Mouse (Mus musculus) embryonic facial prominence, embryonic 10.5 days (tissue): ENCODE data around the gene 9430015G10Rik. TPM values are rescaled to one million over a fixed set of nuclear protein-coding genes. Genes with fewer than 3 reads are reported as not detected.

ENCODE experiments used
- DNase-seq: peaks from one replicate; pipeline ENCODE4 v3.0.0-alpha.2; 2017; ENCODE audit warnings: low spot score
- H3K27ac ChIP-seq: fragments of 300-500 bp; sonication (generic); replicated peaks from 2 replicates; pipeline ENCODE4 v1.5.1; 2016; ENCODE audit warnings: mild to moderate bottlenecking
- H3K27me3 ChIP-seq: fragments of 300-500 bp; sonication (generic); replicated peaks from 2 replicates; pipeline ENCODE4 v1.6.1; 2016; ENCODE audit warnings: low read depth, mild to moderate bottlenecking; ENCODE audit not compliant: poor library complexity, severe bottlenecking
- H3K36me3 ChIP-seq: fragments of 300-500 bp; sonication (generic); replicated peaks from 2 replicates; pipeline ENCODE4 v1.6.1; 2016; ENCODE audit warnings: mild to moderate bottlenecking, moderate library complexity
- H3K4me1 ChIP-seq: fragments of 300-500 bp; sonication (generic); 2 replicates; pipeline ENCODE4 v1.6.1; 2016
- H3K4me3 ChIP-seq: fragments of 300-500 bp; sonication (generic); 2 replicates; pipeline ENCODE4 v1.5.1; 2016; ENCODE audit warnings: mild to moderate bottlenecking, moderate library complexity
- H3K9me3 ChIP-seq: fragments of 300-500 bp; sonication (generic); 2 replicates; pipeline ENCODE4 v1.6.1; 2016; ENCODE audit warnings: mild to moderate bottlenecking
- WGBS: fragments of 180-500 bp; shearing (Covaris S2); methylation state at CpG from one replicate; pipeline ENCODE4 v1.1.7; 2016; 5-methylcytosine and 5-hydroxymethylcytosine counted together
- polyA plus RNA-seq: library from polyadenylated mRNA; unstranded; fragments of >200 nt; fragmentation: Nextera tagmentation; extraction: Ambion mirVana; gene quantifications from 2 replicates; pipeline ENCODE4 v1.2.1, GENCODE M21; 2016

9430015G10Rik gene
- polyA plus RNA-seq, 1 experiment from 2014 or later, result 73.9 TPM

DNA sequence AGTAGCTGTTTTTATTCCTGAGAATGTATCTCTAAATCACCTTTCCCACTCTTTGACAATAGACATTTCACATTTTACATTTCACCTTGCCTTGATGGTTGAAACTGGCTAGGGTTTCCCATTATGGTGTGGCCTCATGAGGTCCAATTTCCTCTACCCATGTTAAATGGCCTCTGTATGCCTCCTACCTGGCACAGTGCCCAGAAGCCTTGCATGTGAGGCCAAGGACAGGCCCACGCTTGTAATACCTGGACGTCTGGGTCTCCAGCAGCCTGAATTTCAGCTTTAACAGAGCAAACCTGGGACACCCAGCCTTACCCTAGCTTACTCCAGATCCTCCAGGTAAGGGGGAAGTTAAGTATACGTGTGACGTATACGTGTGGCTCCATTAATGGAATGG is 26.4 kb upstream of the 9430015G10Rik start:
- WGBS, result 83% methylated on average over 5 of the region's 5 CpGs
- H3K9me3 ChIP-seq, result no peaks in the 10 kb centered on the region
- H3K27me3 ChIP-seq, result peaks cover 5% of the 10 kb centered on the region
- H3K27ac ChIP-seq, result no peak overlapping the region
- H3K4me1 ChIP-seq, result peaks cover 13% of the 10 kb centered on the region
- DNase-seq, result no peak
- no peaks in the 10 kb centered on the region for H3K36me3 ChIP-seq
- no peak overlapping the region for H3K4me3 ChIP-seq

DNA sequence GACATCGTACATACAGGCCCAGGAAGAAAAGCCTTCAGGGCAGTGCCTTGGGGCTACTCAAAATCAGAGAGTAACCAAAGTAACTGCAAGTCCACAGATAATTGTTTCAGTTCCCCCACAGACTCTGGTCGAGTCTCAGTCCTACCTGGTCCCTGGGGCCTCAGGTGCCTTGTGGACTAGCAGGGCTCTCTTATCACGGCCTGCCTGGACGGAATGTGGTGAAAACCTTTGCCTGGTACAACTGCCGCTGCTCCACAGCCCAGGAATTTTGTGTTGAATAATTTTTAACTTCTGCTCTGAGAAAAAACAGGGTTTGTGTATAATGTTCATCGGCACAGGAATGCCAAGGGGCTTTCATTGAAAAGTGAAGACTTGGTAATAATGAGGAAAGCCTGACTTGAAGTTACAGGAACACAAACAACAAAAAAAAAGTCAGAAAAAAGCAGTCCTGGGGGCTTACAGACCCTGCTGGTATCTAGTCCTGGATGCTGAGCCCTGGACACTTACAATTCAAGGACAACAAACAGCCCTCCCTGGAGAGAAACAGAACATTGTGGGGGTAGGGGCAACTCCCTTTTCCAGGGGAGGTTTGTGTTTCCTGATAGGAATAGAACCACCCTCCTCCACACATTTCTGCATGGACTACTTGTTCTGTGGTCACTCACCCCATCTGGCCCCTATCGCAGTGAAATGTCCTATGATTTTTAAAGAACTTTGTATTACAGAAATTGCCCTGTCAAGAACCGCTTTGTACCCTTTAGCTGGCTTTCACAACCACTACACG is 25.5 kb upstream of the 9430015G10Rik start:
- Histone ChIP-seq H3K27me3 (no peaks in the 10 kb centered on the region), H3K27ac (no peak overlapping the region; the same call in 1 of the 2 replicates), H3K4me1 (peaks cover 12% of the 10 kb centered on the region), H3K36me3 (no peaks in the 10 kb centered on the region), H3K9me3 (no peaks in the 10 kb centered on the region), H3K4me3 (no peak overlapping the region)
- WGBS, result 85% methylated on average over 9 of the region's 9 CpGs
- DNase-seq, result no peak

DNA sequence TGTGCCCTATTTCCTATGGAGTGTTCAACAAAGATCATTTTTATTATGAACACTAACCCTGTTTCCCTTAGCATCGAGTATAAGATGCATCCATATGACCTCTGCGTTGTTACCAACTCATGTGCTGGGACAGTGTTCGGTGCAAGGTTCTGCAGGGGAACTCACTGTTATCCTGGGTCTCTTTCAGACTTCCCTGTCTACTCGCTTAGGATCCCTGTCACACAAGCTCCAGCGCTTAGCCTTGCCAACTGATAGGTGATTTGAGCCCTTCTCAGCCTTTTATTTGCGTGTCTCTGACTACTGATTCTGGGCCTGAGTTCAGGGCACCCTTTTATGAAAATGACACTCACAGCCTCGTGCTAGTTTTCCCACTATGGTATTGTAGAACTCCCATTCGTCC is 24.5 kb upstream of the 9430015G10Rik start:
- H3K27ac ChIP-seq, result no peak overlapping the region
- no peaks in the 10 kb centered on the region for H3K9me3 ChIP-seq
- H3K36me3 ChIP-seq, result no peaks in the 10 kb centered on the region
- no peak overlapping the region for H3K4me3 ChIP-seq
- no peaks in the 10 kb centered on the region for H3K27me3 ChIP-seq
- H3K4me1 ChIP-seq, result peaks cover 12% of the 10 kb centered on the region
- no peak for DNase-seq
- WGBS, result 88% methylated on average over 8 of the region's 8 CpGs

DNA sequence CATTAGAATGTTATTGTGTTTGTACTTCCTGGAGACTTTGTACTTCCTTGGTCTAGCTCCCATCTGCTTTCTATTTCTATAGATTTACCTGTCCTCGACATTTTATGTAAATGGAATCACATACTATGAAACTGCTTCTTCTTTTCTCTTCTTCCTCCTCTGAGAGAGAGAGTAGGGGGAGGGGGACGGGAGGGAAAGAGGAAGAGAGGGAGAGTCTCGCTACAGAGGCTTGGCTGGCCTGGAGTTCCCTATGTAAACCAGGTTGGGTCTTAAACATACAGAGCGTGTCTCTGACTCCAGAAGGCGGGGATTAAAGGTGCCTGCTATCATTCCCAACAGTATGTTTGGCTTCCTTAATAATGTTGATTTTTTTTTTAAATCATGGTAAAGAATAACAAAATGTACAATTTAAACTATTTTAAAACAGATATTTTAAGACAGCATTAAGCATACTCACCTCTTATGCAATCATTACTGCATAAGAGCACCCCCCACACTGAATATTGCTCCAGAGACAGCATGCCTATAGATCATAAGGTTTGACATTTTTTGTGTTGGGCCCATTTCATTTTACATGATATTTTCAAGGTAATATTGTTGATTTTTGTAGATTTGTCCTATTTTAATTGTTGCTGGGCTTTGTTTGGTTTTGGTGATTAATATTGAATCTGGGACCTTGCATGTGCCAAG is 22.2 kb upstream of the 9430015G10Rik start:
- Histone ChIP-seq H3K27me3 (no peaks in the 10 kb centered on the region), H3K4me3 (no peak overlapping the region), H3K36me3 (no peaks in the 10 kb centered on the region), H3K4me1 (peaks cover 7% of the 10 kb centered on the region), H3K9me3 (no peaks in the 10 kb centered on the region), H3K27ac (no peak overlapping the region)
- no peak for DNase-seq
- WGBS, result 35% methylated on average over 5 of the region's 5 CpGs

DNA sequence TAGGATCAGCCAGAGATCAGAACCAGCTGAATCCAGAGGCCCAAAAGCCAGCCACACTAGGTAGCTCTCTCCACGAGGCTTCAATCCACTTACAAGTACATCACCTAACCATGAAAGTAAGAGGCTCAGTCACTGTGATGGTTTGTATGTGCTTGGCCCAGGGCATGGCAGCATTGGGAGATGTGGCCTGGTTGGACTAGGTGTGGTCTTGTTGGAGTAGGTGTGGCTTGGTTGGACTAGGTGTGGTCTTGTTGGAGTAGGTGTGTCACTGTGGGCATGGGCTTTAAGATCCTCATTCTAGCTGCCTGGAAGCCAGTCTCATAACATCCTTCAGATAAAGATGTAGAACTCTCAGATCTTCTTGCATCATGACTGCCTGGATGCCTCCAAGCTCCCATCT is 18.5 kb upstream of the 9430015G10Rik start:
- Histone ChIP-seq H3K4me1 (no peaks in the 10 kb centered on the region), H3K27ac (no peak overlapping the region), H3K9me3 (no peaks in the 10 kb centered on the region), H3K36me3 (no peaks in the 10 kb centered on the region), H3K27me3 (no peaks in the 10 kb centered on the region), H3K4me3 (no peak overlapping the region)
- 85% methylated on average over 1 of the region's 1 CpGs for WGBS
- DNase-seq, result no peak

DNA sequence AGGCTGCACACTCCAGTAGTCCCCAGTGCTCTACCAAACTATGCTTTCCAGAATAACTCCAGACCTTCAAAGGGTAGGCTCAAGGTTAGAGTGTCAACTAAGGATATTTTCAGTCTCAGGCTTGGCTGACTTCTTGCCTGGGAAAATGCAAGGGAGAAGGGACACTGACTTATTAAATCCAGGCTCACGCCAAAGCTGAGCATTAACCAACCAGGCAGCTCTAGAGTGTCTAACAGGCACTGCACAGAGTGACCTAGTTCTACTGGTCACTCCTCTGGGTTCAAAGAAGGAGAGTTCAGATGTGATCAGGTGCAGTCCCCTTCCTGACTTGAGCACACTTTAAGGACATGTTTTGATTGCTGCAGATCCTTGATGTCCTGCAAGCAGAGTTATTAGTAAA is 17.0 kb upstream of the 9430015G10Rik start:
- Histone ChIP-seq H3K36me3 (no peaks in the 10 kb centered on the region), H3K4me1 (peaks cover 5% of the 10 kb centered on the region), H3K4me3 (no peak overlapping the region), H3K27me3 (no peaks in the 10 kb centered on the region), H3K27ac (no peak overlapping the region), H3K9me3 (no peaks in the 10 kb centered on the region)
- WGBS, result 84% methylated on average over 1 of the region's 1 CpGs
- no peak for DNase-seq

DNA sequence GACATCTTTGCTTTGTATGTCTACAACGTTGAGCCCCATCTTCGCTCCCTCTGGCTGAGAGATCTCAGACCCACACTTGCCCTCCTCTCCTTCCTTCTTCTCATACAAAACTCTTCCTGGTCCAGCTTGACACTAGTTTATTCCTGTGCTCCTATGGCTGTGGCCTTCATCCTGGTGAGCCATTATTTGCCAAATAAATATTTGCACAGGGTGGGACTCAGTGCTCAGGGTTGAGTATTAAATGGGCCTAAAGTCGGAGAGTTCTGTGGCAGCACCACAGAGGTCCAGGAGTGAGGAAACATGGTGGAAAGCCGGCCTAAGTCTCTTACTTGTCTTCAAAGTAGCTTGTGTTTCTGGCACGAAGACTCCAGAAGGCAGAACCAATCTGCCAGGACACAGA is 16.0 kb upstream of the 9430015G10Rik start:
- Histone ChIP-seq H3K27me3 (no peaks in the 10 kb centered on the region), H3K27ac (no peak overlapping the region), H3K9me3 (no peaks in the 10 kb centered on the region), H3K4me1 (peaks cover 12% of the 10 kb centered on the region), H3K36me3 (no peaks in the 10 kb centered on the region), H3K4me3 (no peak overlapping the region)
- DNase-seq, result no peak
- WGBS, result 86% methylated on average over 5 of the region's 5 CpGs

DNA sequence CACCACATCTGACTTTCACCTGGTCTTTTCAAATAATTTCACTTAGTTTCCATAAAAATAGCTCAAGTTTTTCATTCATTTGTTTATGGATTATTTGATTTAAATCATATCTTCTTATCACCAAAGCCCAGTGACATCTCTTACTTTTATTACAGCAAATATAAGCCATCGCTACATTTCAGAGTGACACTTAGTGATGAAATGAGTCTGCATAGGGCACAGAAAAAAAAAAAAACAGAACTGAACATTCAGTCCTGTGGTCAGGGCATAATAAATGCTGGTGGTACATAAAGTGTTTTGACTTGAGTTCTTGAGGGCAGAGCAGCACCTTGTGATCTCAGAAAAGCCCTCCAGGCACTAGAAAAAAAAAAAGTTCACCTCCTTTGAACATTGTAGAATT is 13.6 kb upstream of the 9430015G10Rik start:
- WGBS, result 90% methylated on average over 1 of the region's 1 CpGs
- no peak overlapping the region for H3K4me3 ChIP-seq
- no peak overlapping the region for H3K27ac ChIP-seq
- no peaks in the 10 kb centered on the region for H3K27me3 ChIP-seq
- peaks cover 12% of the 10 kb centered on the region for H3K4me1 ChIP-seq
- no peaks in the 10 kb centered on the region for H3K36me3 ChIP-seq
- no peak for DNase-seq
- no peaks in the 10 kb centered on the region for H3K9me3 ChIP-seq

DNA sequence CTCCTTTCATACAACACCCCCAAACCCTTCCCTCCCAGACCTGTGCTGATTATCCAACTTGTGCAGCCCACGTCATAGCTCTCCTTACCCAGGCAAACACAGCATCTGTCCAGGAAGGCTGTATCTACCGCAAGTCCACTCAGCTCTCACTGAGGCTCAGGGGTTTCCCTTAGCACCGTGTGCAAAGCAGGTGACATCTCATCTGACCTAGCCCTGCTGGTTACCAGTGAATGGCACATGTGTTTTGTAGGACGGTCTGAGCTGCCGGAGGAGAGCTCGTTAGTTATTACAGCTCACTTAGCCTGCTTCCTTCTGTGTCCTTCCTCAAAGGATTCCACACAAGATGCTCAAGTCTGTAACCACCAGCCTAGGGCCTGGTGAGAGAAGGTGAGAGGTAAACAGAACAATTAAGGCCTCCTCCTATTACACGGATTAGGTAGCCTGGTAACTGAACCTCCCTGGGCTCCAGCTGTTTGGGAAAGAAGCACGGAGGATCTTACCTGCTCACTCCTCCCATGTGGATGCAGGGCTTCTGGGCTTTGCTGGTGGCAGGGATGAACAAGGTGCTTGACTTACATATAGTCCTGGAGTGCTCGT is 11.9 kb upstream of the 9430015G10Rik start:
- no peaks in the 10 kb centered on the region for H3K36me3 ChIP-seq
- H3K4me3 ChIP-seq, result no peak overlapping the region
- H3K4me1 ChIP-seq, result peaks cover 12% of the 10 kb centered on the region
- 57% methylated on average over 9 of the region's 9 CpGs for WGBS
- H3K9me3 ChIP-seq, result no peaks in the 10 kb centered on the region
- H3K27ac ChIP-seq, result no peak overlapping the region
- H3K27me3 ChIP-seq, result no peaks in the 10 kb centered on the region
- DNase-seq, result peak; percentile 15

DNA sequence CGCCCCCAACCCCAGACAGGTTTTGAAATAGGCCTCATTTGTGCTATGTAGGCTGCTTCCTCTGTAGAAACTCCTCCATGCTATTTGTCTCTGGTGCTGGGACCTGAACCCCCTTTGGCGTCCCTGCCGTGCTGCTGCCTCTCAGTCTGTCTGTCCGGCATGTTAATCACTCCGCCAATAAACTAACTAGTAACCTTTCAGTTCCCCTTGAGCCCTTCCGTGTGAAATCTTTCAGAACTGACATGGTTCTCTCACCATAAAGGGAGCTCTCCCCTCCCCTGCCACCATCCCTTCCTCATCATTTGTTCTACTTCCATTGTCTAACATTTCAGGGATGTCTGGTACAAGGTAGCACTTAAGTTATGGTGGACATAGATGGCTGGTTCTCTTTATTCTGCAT is 10.4 kb upstream of the 9430015G10Rik start:
- Histone ChIP-seq H3K36me3 (no peaks in the 10 kb centered on the region), H3K9me3 (no peaks in the 10 kb centered on the region), H3K27ac (no peak overlapping the region), H3K4me1 (peaks cover 12% of the 10 kb centered on the region), H3K27me3 (no peaks in the 10 kb centered on the region), H3K4me3 (no peak overlapping the region)
- WGBS, result 74% methylated on average over 6 of the region's 6 CpGs
- no peak for DNase-seq

DNA sequence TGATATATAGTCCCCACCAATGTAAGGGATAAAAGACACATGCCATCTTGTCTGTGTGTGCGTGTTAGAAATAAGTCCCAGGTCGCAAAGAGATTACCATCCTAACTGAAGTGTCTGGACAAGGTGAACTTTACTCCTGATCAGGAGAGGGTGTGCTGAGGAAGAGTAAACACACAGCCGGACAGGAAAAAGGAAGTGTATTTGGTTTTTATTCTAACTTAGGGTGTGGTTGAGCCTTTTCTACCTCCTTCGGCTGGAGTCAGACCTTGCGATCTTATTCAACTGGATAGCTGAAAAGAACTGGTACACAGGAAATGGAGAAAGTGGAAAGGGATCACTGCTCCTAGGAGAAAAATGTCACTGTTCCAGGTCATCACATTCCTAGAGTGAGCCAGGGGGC is 9.3 kb upstream of the 9430015G10Rik start:
- DNase-seq, result no peak
- 89% methylated on average over 5 of the region's 5 CpGs for WGBS
- H3K4me1 ChIP-seq, result peaks cover 12% of the 10 kb centered on the region

DNA sequence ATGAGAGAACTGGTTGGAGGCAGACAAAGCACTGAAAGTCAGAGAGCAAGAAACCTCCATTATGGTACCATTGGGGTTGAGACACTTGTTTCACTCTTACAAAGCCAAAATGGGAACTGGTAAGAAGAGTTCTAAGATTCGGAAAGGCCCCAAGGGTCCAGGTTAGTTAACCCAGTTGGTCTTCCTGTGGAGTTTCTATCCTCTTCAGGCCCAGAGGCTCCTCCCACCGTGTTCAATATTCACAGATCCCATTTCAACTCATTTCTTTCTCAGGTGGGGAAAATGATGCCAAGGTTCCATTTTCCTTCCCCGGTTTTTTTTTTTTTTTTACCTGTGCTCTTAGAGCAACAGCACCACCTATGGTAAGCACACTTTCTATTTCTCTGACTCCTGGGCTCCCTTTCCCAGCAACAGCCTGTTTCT is 8.3 kb upstream of the 9430015G10Rik start:
- Histone ChIP-seq H3K9me3 (no peaks in the 10 kb centered on the region), H3K36me3 (no peaks in the 10 kb centered on the region), H3K27me3 (no peaks in the 10 kb centered on the region), H3K27ac (no peak overlapping the region), H3K4me3 (no peak overlapping the region), H3K4me1 (peaks cover 12% of the 10 kb centered on the region)
- no peak for DNase-seq
- 44% methylated on average over 3 of the region's 3 CpGs for WGBS

More for the DNA sequence above, 9.3 kb upstream of the 9430015G10Rik start:
- Histone ChIP-seq H3K27ac (no peak overlapping the region), H3K4me3 (no peak overlapping the region), H3K9me3 (no peaks in the 10 kb centered on the region), H3K36me3 (no peaks in the 10 kb centered on the region), H3K27me3 (no peaks in the 10 kb centered on the region)

DNA sequence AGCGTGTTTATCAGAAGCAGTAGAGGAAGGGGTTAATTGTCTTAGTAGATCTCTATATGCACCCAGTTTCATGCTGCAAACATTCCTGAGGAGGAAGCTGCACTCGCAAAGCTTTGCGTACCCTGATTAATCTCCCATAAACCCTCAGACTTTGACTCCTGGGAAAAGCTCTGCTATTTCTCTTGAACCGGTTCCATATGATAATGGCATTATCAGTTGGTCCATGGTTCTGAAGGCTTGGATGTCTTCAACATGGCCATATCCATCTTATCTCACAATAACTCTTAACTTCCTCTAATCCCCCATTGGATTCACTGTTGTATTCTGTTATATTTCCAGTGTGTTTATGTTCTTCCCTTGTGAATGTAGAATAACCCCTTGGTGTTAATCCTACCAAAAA is 6.4 kb upstream of the 9430015G10Rik start:
- Histone ChIP-seq H3K4me1 (peaks cover 1% of the 10 kb centered on the region), H3K36me3 (no peaks in the 10 kb centered on the region), H3K4me3 (no peak overlapping the region), H3K9me3 (no peaks in the 10 kb centered on the region), H3K27me3 (no peaks in the 10 kb centered on the region), H3K27ac (no peak overlapping the region)
- DNase-seq, result no peak
- WGBS, result 86% methylated on average over 4 of the region's 4 CpGs
